Mouse (Mus musculus): Measurements from ENCODE around the gene Gata3.

Gene Gata3

DNA sequence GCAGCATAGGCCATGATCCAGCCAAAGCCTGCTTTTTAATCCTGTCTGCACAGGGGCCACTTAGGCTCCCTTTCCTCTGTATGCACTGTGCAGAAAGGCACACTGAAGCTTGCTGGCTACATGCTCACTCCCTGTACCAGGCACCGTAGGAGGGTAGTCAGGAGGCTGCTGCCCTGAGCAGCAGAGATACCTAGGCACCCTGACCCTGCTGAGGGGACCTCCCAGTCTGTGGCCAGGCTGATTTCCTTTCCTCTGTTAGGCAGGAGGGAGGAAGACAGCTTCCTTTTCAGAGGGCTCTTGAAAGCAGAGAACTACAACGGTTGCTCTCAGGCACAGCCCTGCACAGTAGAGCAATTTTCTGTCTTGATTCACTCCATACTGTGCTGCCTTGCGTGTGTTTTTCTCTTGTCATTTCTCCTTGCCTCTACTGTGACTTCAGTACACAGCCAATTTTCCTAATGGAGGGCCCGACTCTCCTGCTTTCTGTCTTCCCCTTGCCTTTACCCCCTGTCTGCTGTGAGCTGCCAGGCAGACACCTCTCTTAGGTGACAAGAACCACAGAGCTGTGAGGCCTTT lies 18.6 kb downstream of the Gata3 start:
- DNase-seq, result no peak

DNA sequence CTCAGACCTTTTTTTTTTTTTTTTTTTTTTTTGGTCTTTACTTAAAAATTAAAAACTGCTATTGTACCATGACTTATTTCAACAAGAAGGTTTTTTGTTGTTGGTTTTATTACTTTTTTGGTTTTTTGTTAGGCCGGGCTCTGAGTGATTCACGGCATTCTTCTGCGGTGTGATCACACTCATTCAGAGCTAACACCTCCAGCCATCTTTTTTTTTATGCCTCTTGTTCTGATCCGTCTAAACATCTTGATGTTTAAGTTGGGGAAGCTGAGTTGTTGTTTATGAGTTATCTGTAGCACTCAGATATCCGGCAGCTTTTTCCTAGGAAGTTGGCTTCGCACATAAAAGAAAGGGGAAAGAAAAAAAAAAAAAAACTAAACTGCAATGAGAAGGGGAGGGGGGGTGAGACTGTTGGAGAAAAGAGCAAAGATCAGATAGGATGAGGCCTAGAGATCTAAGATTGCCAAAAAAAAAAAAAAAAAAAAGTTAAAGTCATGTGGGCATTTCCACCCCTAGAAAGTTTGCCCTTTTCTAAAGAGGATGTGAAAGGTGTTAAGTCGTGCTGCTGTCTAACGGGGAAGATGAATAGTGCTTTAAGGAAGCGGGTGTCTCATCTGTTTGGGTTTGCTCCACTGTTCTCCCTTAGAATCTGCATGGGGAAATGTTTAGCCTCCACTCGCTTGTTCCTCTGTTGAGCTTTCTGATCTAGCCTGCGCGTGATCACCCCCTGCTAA lies 22.6 kb downstream of the Gata3 start:
- DNase-seq, result no peak

DNA sequence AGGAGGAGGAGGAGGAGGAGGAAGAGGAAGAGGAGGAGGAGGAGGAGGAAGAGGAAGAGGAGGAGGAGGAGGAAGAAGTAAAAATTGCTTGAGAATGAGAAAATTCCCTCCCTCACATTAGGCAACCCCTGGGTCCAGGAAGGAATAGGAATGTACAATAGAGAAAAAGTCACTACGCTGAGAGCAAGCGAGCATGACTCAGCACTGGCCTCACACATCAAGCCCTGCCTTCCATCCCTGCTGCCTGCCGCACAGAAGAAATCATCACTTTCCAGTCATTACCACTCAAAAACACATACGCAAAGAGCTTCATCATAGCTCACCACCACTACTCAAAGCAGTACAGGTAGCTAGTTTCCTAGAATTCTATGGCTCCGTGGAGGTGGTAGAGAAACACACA lies 29.1 kb downstream of the Gata3 start:
- DNase-seq, result no peak

DNA sequence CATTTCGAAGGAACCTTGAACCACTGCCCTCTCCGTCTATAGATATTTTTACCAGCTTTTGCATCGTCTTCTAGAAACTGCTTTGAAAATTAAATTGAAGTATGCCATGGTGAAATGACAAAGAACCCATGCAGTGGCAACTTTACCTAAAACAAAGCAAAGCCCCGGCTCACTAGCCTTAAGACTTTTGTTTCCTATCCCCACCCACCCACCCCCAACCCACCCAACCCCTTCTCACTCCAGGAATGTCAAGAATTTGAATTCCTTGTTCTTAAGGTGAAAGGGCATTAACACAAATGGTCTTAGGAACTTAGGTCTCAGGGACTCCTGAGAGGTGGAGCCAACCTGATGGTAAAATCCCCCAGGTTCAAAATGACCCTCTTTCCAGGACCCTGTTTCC lies 34.0 kb downstream of the Gata3 start:
- no peak for DNase-seq

DNA sequence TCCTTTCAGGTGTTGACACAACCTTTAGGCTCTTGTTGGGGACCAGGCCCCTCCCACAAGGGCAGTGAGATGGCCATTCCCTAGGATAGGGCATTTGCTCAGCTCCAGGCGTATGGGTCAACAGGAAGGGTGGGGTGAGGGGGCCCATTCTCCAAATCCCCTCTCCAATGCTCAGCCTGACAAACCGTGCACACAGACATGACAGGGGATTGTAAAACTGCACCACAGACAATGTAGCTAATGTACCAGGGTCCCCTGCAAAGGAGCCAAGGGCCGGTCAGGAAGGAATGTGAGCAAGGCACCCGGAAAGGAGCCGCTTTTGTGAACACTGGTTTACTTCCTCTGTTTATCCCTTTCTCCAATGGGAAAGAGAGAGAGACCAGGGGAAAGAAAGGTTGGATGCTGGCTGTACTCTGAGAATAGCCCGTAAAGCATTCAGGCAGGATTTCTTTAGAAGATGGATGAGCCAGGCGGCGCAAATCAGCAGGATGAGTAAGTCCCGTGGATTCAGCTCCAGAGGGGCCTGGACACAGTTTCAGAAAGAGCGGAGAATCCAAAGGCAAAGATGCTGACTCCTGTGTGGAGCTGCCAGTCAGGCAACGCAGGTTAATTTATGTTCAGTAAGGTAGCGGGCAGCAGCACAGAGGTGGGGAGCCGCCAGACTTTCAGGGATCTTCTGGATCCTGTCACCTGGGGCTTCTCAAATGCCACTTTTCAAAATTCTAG lies 36.8 kb downstream of the Gata3 start:
- no peak for DNase-seq

DNA sequence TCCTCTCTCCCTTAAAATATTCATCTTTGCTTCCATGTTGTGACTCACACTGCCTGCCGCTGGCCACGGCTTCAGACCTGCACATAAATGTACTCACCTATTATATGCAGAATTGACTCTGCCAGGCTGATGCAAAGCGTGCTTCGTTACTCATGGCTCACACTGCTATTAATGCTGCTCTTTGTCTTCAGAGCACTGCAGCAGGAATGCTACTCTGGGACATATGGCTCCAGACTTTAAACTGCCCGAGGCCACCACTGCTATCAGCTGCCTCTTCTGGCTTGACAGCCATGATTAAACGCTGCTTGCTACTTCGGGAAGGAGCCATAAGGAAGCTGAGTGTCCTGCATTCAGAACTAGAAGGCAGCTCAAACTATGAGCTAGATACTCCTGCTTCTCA lies 54.6 kb downstream of the Gata3 start:
- DNase-seq, result no peak

DNA sequence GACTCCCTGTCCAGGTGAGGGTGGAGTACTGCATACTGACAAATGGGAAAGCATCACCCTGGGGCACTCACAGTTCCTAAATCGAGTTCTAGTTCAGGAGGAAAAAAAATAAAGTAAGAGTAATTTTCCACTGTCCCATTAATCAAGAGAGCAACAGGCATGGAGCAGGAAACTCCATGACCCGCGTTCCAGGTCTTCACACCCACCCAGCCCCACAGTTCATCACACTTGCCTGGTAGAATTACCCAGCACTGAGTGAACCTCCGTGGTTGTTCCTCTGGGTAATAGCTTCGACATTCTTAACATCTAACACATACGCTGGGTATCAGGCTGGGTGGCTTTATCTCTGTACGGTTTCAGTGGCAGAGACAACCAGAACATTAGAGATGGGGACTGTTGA lies 56.1 kb downstream of the Gata3 start:
- no peak for DNase-seq

DNA sequence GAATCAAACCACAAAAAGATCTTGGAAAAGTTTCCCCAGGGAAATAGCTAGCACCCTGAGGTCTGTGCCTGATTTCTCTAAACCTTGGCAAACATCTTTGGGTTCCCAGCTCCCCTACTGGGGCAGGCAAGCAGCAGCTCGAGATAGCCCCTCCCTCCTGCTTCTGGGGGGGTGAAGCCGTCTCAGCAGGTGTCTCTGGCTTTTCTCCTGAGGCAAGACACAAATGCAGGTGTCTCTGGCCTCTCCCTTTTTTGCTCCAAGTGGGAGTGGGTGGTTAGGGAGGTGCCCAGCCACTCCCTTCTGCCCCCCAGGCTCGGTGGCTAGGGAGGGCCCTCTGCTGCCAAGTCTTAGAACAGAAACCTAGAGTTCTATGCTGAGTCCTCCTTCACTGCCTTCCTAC lies 62.2 kb downstream of the Gata3 start:
- DNase-seq, result no peak

DNA sequence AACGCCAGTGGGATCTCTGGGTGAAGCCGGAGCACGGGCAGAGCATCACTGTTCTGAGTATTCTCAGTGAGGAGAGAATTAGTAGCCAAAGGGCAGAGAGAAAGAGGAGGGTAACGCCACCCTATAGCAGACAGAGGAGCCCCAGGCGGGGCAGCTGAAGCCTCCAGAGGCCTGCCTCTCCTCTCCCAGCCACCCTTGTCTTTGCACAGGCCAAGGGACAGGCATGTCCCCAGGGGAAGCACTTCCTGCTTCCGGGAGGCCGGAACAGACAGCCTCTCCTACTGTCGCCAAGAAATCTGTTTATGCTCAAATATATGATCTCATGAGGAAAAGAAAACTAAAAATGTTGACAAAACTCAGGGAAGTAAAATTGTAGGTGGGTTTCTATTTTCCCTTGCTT lies 69.2 kb downstream of the Gata3 start:
- DNase-seq, result peak; percentile 15

DNA sequence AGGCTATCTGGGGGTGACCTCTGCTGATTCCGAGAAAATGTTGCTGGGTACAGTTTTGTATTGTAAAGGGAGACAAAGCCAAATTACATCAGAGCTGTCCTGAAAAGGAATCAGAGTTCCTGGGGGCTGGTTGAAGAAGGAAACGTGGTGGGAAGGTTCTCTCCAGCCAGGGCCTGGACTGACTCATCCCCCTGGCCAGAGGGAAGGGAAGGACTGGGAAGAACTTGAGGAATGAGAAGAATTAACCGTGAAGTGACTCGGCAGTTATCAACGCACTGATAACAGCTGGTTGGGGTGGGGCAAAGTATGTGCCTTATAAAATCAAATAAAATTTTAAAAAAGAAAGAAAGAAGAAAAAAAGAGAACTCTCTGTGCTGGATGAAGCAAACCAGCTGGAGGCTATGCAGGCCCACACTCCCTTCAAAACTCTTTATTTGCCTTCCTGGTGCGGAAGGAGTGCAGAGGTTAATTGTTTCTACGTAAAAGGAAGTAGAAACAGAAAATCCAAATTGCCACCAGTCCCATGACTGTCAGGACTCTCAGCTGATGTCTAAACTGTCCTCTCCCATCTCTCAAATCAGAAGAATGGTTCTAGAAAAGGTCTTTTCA lies 71.6 kb downstream of the Gata3 start:
- DNase-seq, result no peak
